21 mouse cellular contexts compared by ENCODE assay signal in the genomic region with DNA sequence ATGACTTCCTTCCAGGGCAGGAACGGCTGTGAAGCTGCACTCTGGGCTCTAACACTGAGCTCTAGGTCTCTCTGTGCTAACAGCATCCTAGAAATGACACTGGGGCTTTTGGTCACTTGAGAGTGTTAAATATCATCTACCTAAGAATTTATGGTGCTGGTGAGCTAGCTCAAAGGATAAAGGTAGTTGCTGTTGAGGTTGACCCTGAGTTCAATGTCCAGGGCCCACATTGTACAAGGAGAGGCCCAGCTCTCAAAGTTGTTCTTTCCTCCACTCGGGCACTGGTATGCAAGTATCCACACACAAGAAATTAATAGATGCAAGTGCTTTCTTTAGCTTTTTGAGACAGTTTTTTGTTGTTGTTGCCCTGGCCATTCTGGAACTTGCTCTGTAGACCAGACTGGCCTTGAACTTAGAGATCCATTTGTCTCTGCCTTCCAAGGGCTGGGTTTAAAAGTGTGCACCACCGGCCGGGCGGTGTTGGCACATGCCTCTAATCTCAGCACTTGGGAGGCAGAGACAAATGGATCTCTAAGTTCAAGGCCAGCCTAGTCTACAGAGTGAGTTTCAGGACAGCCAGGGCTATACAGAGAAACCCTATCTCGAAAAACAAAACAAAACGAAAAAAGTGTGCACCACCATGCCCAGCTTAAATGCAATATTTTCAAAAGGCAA. TPM values are rescaled to one million over a fixed set of nuclear protein-coding genes. Genes with fewer than 3 reads are reported as not detected.
A peak's percentile ranks its signal among the peaks of the same experiment; 100 is the strongest.
DNase-seq lines count a peak whose midpoint lies in the region; ATAC-seq and TF ChIP-seq lines count a peak whose summit lies in the region.
"Had no signal": no experiment of that assay in that cellular context is flagged by ENCODE, and none has a peak within 500 bp of the region (broad histone marks: within the 10 kb centered on the region; RNA-seq: fewer than 3 reads in every experiment).

No protein-coding gene starts in this region.

- no peak overlapping the region for H3K4me3 ChIP-seq in kidney, embryonic 15.5 days (replicated peaks)
- no peak overlapping the region for H3K4me3 ChIP-seq in cerebellum, adult 2 months (replicated peaks; ENCODE audit: insufficient read depth, low read depth, low read length)
- H3K4me3 ChIP-seq: embryonic facial prominence, embryonic 13.5 days; forebrain, embryonic 13.5 days; heart, embryonic 13.5 days; hindbrain, embryonic 15.5 days had no signal

- no peaks in the 10 kb centered on the region for H3K27me3 ChIP-seq in kidney, embryonic 15.5 days
- no peaks in the 10 kb centered on the region for H3K27me3 ChIP-seq in cerebellum, adult 2 months (ENCODE audit: control insufficient read depth, insufficient read depth, low read length)
- H3K27me3 ChIP-seq: embryonic facial prominence, embryonic 13.5 days; forebrain, embryonic 13.5 days; heart, embryonic 13.5 days; hindbrain, embryonic 15.5 days had no signal

- no peaks in the 10 kb centered on the region for H3K4me1 ChIP-seq in kidney, embryonic 15.5 days
- H3K4me1 ChIP-seq in cerebellum, adult 2 months (ENCODE audit: control insufficient read depth, insufficient read depth, low read length), result no peaks in the 10 kb centered on the region
- H3K4me1 ChIP-seq: embryonic facial prominence, embryonic 13.5 days; forebrain, embryonic 13.5 days; hindbrain, embryonic 15.5 days had no signal

- H3K9me3 ChIP-seq in kidney, embryonic 15.5 days (replicated peaks), result no peaks in the 10 kb centered on the region
- H3K9me3 ChIP-seq: embryonic facial prominence, embryonic 13.5 days; forebrain, embryonic 13.5 days; G1E; heart, embryonic 13.5 days; hindbrain, embryonic 15.5 days had no signal

- no peak overlapping the region for H3K9ac ChIP-seq in kidney, embryonic 15.5 days
- H3K9ac ChIP-seq: embryonic facial prominence, embryonic 13.5 days; forebrain, embryonic 13.5 days; forebrain, postnatal 0 days; heart, embryonic 13.5 days; hindbrain, embryonic 15.5 days had no signal

- TF ChIP-seq CTCF in cerebellum, adult 2 months (IDR thresholded peaks at IDR 0.05; ENCODE audit: borderline replicate concordance, insufficient read depth, low read depth, low read length), result no peak

- no peak overlapping the region for H3K4me2 ChIP-seq in kidney, embryonic 15.5 days
- H3K4me2 ChIP-seq: embryonic facial prominence, embryonic 13.5 days; forebrain, embryonic 13.5 days; heart, embryonic 13.5 days; hindbrain, embryonic 15.5 days had no signal

- no peak for TF ChIP-seq POLR2A in cerebellum, adult 2 months (IDR thresholded peaks at IDR 0.05; ENCODE audit: borderline replicate concordance, insufficient read depth, low read length)

- no peak overlapping the region for H3K27ac ChIP-seq in kidney, embryonic 15.5 days
- no peak overlapping the region for H3K27ac ChIP-seq in cerebellum, adult 2 months (ENCODE audit: insufficient read depth, low read length)
- H3K27ac ChIP-seq: embryonic facial prominence, embryonic 13.5 days; forebrain, embryonic 13.5 days; heart, embryonic 13.5 days; hindbrain, embryonic 15.5 days had no signal

- peak; percentile 78 to 83 for DNase-seq in adrenal gland, adult (ENCODE audit: inconsistent age in 2 of 2, low spot score in 1 of 2)
- DNase-seq in adrenal gland, postnatal 4 days (ENCODE audit: low spot score in 2 of 2), result no peak
- DNase-seq in kidney, adult 18-20 months, result peak; percentile 31
- peak; percentile 64 for DNase-seq in adrenal gland, adult 8-10 months
- DNase-seq in adrenal gland, postnatal 36 days, result peak; percentile 69 to 72
- no peak for DNase-seq in cerebellum, adult 2 months
- DNase-seq in cerebellum, postnatal 25 days, result no peak
- DNase-seq: B cell, adult 2 months; cerebellum, adult 11 months; cerebellum, adult 9-10 months; cerebellum, postnatal 36 days; forebrain, postnatal 0 days; gastrocnemius, postnatal 14 days; heart, postnatal 36 days had no signal

- 87% methylated on average over 7 of the region's 7 CpGs for WGBS in kidney, embryonic 15.5 days
- WGBS in cerebellum, adult 2 months, result 90% methylated on average over 7 of the region's 7 CpGs

- peaks cover 57% of the 10 kb centered on the region for H3K36me3 ChIP-seq in kidney, embryonic 15.5 days

- ATAC-seq in kidney, embryonic 15.5 days (replicated peaks; ENCODE audit: low FRiP score), result no peak
- ATAC-seq: CD4-positive, CD25-positive, alpha-beta regulatory T cell, adult 4 months; forebrain, embryonic 13.5 days; forebrain, postnatal 0 days had no signal

RNA-seq across cellular contexts. Expression of a gene that starts 9.8 kb away (rescaled TPM):
- 100 to 1,000 TPM; 109 to 115 TPM for total RNA-seq in adrenal gland, postnatal 4 days (2021)
- polyA plus RNA-seq in kidney, embryonic 15.5 days (2015; fragmentation: Nextera tagmentation; extraction: Ambion mirVana), result 145 and 149 TPM in 2 replicates
- 100 to 1,000 TPM; 122 to 138 (median 130) TPM for total RNA-seq in adrenal gland, adult 8-10 months (2022)
- 100 to 1,000 TPM; 106 to 128 TPM for total RNA-seq in adrenal gland, postnatal 36 days (2021)
- 170 and 175 TPM in 2 replicates for polyA plus RNA-seq in cerebellum, adult 2 months (2012; rRNA removed)

RNA-seq across cellular contexts. Expression of a gene that starts 10.4 kb away (rescaled TPM):
- total RNA-seq in adrenal gland, postnatal 4 days (2021), result 10 to 100 TPM; 18.8 to 20.9 TPM
- polyA plus RNA-seq in kidney, embryonic 15.5 days (2015; fragmentation: Nextera tagmentation; extraction: Ambion mirVana), result 10.4 and 11.8 TPM in 2 replicates
- total RNA-seq in adrenal gland, adult 8-10 months (2022), result 10 to 100 TPM; 33.5 to 46.4 (median 38.1) TPM
- 10 to 100 TPM; 26.6 to 30.3 TPM for total RNA-seq in adrenal gland, postnatal 36 days (2021)
- polyA plus RNA-seq in cerebellum, adult 2 months (2012; rRNA removed), result 45.1 and 49.6 TPM in 2 replicates

RNA-seq across cellular contexts. Expression of a gene that starts 16.3 kb away (rescaled TPM):
- 10 to 100 TPM; 33.0 to 40.2 TPM for total RNA-seq in adrenal gland, postnatal 4 days (2021)
- polyA plus RNA-seq in kidney, embryonic 15.5 days (2015; fragmentation: Nextera tagmentation; extraction: Ambion mirVana), result 32.5 and 36.2 TPM in 2 replicates
- total RNA-seq in adrenal gland, adult 8-10 months (2022), result 10 to 100 TPM; 23.1 to 52.0 (median 33.6) TPM
- total RNA-seq in adrenal gland, postnatal 36 days (2021), result 10 to 100 TPM; 22.9 to 29.7 TPM
- polyA plus RNA-seq in cerebellum, adult 2 months (2012; rRNA removed), result 21.7 and 23.4 TPM in 2 replicates

Comparison
In these comparisons a context has a peak if more than half of its experiments do, and no peak if none do; other contexts are left out.
1. DNase-seq: peak in adrenal gland, adult (2 of 2), kidney, adult 18-20 months (single experiment), adrenal gland, adult 8-10 months (single experiment) and adrenal gland, postnatal 36 days (2 of 2); none in adrenal gland, postnatal 4 days (0 of 2), cerebellum, adult 2 months (0 of 2) and cerebellum, postnatal 25 days (0 of 2).